Mouse (Mus musculus): Measurements from ENCODE around the gene Lct.

Lct gene

DNA sequence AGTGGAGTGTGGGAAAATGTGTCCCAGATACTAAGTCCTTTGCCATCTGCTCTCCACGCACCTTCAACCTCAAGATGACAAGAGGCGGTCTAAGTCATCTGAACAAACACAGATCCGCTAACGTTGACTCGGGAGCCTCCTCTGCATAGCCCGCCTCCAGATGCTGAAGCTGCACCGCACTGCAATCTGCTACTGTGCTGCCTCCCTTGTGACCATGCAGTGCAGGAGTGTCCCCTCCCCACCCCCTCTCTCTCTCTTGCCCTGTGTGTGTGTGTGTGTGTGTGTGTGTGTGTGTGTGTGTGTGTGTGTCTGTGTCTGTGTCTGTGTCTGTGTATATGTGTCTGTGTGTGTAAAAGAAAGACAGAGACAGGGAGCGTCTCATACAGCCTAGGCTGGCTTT lies 32.8 kb downstream of the Lct start:
- no peak for DNase-seq

GRCm38 (mm10) chr1:128293524-128293923 lies 34.6 kb downstream of the Lct start:
- DNase-seq = no peak

- no peak for DNase-seq
These were observed 37.8 kb downstream of the Lct start for GRCm38 (mm10) chr1:128290295-128290694.

GRCm38 (mm10) chr1:128285136-128285535 lies 43.0 kb downstream of the Lct start:
- peak; percentile 83 for DNase-seq

DNA sequence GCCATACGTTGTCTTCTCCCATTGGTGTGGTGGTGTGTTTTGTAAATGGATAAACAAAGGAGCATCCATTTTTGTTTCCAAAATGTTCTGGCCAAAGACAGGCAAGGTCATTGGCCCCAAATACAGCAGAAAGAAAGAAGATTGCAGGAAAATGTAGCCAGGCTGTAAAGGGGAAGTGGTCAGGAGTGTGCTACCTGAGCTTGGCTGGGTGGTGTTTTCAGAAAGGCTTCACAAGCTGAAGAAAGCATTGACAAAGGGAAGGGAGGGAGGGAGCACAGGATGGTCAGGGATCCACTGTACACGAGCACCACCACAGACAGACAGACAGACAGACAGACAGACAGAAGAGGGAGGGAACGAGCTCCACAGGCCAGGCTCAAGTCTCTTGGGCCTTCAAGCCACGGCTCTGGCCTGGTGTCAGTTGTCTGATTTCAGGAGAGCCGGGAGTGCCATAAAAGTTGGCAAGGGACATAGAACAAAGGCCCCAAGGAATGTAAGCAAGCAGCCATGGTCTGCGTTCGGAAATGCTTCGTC lies 43.9 kb downstream of the Lct start:
- DNase-seq = peak; percentile 69

DNA sequence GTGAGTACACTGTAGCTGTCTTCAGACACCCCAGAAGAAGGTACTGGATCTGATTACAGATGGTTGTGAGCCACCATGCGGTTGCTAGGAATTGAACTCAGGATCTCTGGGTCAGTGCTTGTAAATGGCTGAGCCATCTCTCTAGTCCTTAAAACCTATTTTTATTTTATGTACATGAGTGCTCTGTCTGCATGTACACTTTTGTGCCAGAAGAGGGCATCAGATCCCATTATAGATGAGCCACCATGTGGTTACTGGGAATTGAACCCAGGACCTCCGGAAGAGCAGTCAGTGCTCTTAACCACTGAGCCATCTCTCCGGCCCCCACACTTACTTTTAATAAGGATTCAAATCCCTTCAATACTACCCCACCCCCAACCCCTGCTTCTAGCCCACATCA lies 45.2 kb downstream of the Lct start:
- peak; percentile 7 for DNase-seq

DNA sequence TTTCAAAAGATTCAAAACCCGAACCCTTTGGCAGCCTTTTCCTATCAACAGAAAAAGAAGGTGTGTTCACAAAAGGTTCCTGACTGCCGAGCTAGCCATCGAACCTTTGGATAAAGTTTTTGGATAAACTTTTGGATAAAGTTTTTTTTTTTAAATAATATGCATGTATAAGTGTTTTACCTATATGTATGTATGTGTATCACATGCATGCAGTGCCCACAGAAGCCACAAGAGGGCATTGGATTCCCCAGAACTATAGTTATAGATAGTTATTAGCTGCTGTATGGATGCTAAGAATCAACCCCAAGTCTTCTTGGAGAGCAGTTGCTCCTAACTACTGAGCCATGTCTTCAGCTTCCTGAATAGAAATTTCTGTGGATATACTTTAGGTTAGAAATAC lies 46.4 kb downstream of the Lct start:
- peak; percentile 44 for DNase-seq

DNA sequence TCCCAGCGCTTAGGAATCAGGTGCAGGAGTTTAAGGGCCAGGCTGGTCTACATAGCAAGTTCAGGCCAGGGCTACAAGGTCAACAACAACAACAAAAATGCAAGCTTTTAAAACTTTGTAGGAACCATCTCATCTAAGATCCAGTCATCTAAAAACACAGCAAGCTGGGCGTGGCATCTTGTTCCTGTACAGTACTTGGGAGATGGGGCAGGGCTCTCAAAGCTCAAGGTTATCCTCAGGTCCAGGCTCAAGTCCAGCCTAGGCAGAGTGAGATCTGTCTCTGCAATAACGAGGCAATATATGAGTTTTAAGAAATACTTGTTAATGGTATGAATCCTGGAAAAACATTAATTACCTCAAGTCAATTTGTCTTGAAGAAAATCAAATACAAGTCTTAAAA lies 49.6 kb downstream of the Lct start:
- peak; percentile 66 for DNase-seq

GRCm38 (mm10) chr1:128275908-128276307 lies 52.2 kb downstream of the Lct start:
- peak; percentile 75 for DNase-seq

DNA sequence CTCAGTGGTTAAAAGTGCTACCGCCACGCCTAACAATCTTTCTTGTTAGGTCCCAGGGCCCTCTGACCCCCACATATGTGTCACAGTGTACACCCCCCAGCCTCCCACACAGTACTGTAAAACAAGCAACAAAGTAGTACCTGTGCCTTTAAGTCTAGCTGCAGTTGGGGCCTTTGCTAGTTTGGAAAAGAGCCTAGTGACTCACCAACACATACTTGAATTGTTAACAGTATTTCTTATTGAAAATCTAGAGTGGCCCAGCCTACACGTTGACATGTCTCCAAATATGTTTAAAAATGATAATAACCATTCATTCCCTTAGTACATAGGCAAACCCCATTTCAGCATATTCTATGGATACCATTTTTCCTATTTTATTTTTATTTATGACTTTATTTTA lies 57.4 kb downstream of the Lct start:
- peak; percentile 42 for DNase-seq

DNA sequence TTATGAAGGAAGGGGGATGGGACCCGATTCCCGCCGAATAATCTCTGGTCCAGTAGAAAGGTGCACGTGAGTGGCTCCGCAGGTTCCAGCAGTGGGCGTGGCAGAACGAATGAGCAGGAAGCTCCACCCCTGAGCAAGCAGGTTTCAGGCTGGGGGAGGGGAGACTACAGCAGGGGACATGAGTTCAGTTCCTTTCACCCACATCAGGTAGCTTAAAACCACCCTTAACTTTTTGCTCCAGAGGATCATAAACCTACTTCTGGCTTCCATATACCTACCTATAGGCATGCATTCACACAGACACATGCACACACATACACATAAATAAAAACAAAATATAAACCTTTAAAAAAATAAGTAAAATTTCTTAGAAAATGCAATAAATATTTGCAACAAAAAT lies 61.1 kb downstream of the Lct start:
- peak; percentile 22 for DNase-seq

GRCm38 (mm10) chr1:128244727-128245355 lies 83.3 kb downstream of the Lct start:
- peak; percentile 95 for DNase-seq

DNA sequence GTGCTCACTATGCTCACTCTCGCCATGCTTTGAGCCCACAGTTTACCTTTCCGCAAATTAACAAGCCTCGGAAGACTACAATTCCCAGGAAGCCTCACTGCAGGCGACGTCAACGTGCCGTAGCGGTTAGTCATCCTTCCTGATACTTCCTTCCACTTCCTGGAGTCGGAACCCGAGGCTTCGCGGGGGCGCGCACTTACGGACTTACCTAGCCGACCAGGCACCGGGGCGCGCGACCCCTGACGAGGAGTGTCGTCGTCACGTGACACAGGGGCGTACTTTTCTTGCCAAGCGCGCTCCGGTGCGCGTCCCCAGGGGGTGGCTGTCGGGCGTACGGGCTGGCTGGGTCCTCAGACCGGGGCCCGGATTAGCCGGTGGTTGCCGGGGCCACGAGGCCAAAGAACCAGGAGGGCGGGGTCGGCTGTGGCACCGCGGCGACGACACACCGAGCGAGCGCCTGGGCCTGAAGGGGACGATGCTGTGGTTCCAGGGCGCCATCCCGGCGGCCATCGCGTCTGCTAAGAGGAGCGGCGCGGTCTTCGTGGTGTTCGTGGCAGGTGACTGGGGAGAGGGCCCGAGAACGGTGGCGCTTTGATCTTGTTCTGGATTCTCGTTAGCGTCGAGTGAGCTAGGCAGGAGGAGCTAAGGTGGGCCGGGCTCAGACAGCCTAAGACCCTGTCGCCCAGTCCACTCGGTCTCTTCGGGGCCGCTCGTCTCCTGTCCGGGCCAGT lies 84.0 kb downstream of the Lct start:
- peak; percentile 100 for DNase-seq

DNA sequence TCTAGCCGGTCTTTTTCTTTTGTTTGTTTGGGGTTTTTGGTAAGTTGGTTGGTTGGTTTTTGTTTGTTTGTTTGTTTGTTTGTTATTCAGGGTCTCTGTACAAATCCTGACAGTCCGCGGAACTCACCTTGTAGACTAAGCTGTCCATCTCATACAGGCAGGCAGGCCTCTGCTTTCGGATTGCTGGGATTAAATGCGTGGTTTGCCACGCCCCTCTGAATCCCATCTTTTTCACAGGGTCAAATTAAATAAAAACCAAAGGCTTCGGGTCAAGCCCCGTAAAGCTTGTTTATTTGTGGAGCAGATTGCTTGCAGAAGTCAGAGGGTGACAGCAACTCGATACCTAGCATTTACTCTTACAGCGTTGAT lies 84.5 kb downstream of the Lct start, which contains the start of gene Ubxn4:
Ubxn4 (plus strand) TSS at position 338 of the 369 bp plus-strand sequence.
- no peak for DNase-seq

GRCm38 (mm10) chr1:128235181-128235580 lies 92.9 kb downstream of the Lct start:
- peak; percentile 48 for DNase-seq

Measured in heart, adult 11 months (tissue).